Mouse (Mus musculus) spleen, adult 2 months (tissue): ENCODE measurements around the gene H2-DMa. TPM values are rescaled to one million over a fixed set of nuclear protein-coding genes. Genes with fewer than 3 reads are reported as not detected.

Experiments
- DNase-seq, 2 experiments: peaks; one replicate each; pipeline versions ENCODE4 v3.0.0 to v3.0.0-alpha.2; 2012 to 2021; ENCODE audit warnings: low spot score in 2 of 2, low read depth in 1 of 2
- H3K27ac ChIP-seq: fragments of 200-500 bp; 2 replicates; pipeline ENCODE4 v1.5.1; 2012; ENCODE audit warnings: low read length, inconsistent platforms; ENCODE audit not compliant: insufficient read depth
- H3K27me3 ChIP-seq: fragments of 200-500 bp; 2 replicates; pipeline ENCODE4 v1.6.1; 2012; ENCODE audit warnings: mild to moderate bottlenecking, moderate library complexity, low read length, inconsistent platforms; ENCODE audit not compliant: control insufficient read depth, insufficient read depth
- H3K36me3 ChIP-seq: fragments of 200-500 bp; 2 replicates; pipeline ENCODE4 v1.6.1; 2012; ENCODE audit warnings: mild to moderate bottlenecking, low read length, inconsistent platforms; ENCODE audit not compliant: control insufficient read depth, insufficient read depth
- H3K4me1 ChIP-seq: fragments of 200-500 bp; 2 replicates; pipeline ENCODE4 v1.6.1; 2011; ENCODE audit warnings: inconsistent platforms; ENCODE audit not compliant: control insufficient read depth, insufficient read depth, insufficient read length
- H3K4me3 ChIP-seq: fragments of 200-500 bp; 2 replicates; pipeline ENCODE4 v1.5.1; 2011; ENCODE audit warnings: mild to moderate bottlenecking, inconsistent platforms; ENCODE audit not compliant: insufficient read depth, insufficient read length; ENCODE audit errors: extremely low read depth
- CTCF ChIP-seq: fragments of 200-500 bp; IDR thresholded peaks from 2 replicates; pipeline ENCODE4 v1.5.1; 2011; ENCODE audit warnings: mild to moderate bottlenecking, inconsistent platforms; ENCODE audit not compliant: insufficient read depth, insufficient read length, insufficient replicate concordance; ENCODE audit errors: extremely low read depth
- POLR2A ChIP-seq: fragments of 200-500 bp; IDR thresholded peaks from 2 replicates; pipeline ENCODE4 v1.6.1; 2011; ENCODE audit warnings: low read depth, low read length, inconsistent platforms
- WGBS: fragments of 180-500 bp; shearing (Covaris S2); methylation state at CpG from one replicate; pipeline ENCODE4 v1.1.7; 2018; 5-methylcytosine and 5-hydroxymethylcytosine counted together
- polyA plus RNA-seq: library from polyadenylated mRNA; depleted of rRNA; stranded (reverse); fragments of >200 nt; gene quantifications from 2 replicates; pipeline ENCODE4 v1.2.3, GENCODE M21; 2012

H2-DMa gene
- polyA plus RNA-seq, 1 experiment: 302 TPM

DNA sequence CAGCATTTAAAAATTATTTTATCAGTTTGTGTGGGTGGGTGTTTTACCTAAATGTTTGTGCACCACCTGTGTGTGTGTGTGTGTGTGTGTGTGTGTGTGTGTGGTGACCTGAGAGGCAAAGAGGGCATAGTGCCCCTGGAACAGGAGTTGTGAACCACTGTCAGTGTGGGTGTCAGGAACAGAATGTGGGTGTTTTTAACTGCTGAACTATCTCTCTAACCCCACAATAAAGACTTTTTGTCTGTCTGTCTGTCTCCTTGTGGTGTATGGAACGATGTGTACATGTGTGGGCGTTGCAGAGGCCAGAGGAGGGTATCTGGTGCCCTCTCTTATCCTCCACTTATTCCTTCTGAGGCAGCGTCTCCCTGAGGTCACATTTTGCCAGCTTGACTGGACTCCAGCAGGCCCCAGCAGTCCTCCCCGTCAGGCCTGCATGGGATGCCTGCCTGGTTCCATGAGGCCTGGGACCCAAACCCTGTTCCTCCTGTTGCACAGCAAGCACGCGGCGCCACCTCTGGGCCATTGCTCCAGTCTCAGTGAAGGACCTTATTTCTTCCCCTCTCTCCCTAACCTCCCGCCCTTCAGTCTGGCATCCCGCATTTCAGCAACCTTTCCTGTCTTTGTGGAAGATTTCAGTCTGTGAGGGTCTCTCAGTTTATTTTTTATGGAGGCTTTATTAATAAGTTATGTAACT lies 45.0 kb downstream of the H2-DMa start:
- H3K4me1 ChIP-seq: peaks cover 8% of the 10 kb centered on the region; the same call in 1 of the 2 replicates
- WGBS: 51% methylated on average over 9 of the region's 9 CpGs
- H3K27ac ChIP-seq: peak overlapping the region; percentile 59
- H3K36me3 ChIP-seq: peaks cover 13% of the 10 kb centered on the region
- H3K27me3 ChIP-seq: no peaks in the 10 kb centered on the region
- H3K4me3 ChIP-seq: no peak overlapping the region
- peak; percentile 71; the same call in 1 of the 2 replicates for TF ChIP-seq CTCF
- no peak for TF ChIP-seq POLR2A
- peak in 1 of 2 experiments; percentile 70 for DNase-seq

DNA sequence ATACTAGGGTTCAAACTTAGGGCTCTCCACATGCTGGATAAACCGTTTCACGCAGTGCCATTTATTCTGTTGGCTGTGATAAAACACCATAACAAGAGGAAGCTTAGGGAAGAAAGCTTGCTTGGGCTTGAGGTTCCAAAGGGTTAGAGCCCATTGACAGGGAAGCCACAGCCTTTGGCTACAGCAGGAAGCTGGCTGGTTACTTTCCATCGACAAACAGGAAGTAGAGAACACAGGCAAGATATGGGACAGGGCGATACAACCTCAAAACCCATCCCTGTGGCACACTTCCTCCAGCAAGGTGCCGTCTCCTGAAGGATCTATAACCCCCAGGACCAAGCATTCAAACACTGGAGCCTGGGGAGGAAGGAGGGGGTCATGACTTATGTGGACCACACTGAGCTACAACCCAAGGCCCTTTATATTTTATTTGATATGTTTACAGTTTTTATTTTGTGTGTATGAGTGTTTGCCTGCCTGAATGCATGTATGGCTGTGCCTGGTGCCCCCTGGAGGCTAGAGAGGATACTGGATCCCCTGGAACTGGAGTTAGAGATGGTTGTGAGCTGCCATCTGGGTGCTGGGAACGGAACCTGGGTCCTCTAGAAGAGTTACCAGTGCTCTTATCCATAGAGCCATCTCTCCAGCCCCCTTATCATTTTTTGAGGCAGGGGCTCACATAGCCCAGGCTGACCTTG lies 45.8 kb downstream of the H2-DMa start:
- H3K27me3 ChIP-seq: no peaks in the 10 kb centered on the region
- peaks cover 6% of the 10 kb centered on the region for H3K36me3 ChIP-seq
- DNase-seq: no peak
- no peak for TF ChIP-seq POLR2A
- TF ChIP-seq CTCF: no peak
- no peak overlapping the region for H3K4me3 ChIP-seq
- peaks cover 8% of the 10 kb centered on the region; the same call in 1 of the 2 replicates for H3K4me1 ChIP-seq
- 44% methylated on average over 6 of the region's 6 CpGs for WGBS
- no peak overlapping the region for H3K27ac ChIP-seq

DNA sequence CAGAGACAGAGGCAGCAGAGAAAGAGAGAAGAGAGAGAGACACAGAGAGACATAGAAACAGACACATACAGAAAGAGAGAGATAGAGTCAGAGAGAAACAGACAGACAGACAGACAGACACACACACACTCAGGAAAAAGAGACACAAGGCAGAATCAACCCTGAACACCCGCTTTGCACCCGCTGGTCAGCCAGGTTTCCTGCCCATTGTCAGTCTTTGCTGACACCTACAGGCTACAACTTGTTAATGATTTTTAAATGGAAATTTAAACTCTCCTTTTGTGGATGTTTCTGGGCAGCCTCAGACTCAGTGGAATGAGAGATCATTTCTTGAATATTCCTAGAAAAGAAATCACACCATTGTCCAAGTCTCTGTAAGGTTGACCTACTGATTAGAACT lies 49.9 kb downstream of the H2-DMa start:
- Histone ChIP-seq H3K4me1 (peaks cover 12% of the 10 kb centered on the region; the same call in 1 of the 2 replicates), H3K4me3 (no peak overlapping the region), H3K36me3 (0 out of 2 replicates have a peak, but pooled peaks cover 1% of the 10 kb centered on the region), H3K27me3 (no peaks in the 10 kb centered on the region), H3K27ac (no peak overlapping the region)
- TF ChIP-seq CTCF (peak; percentile 68; the same call in 1 of the 2 replicates), POLR2A (no peak)
- peak in 1 of 2 experiments; percentile 39 for DNase-seq
- 0% methylated on average over 2 of the region's 2 CpGs for WGBS

DNA sequence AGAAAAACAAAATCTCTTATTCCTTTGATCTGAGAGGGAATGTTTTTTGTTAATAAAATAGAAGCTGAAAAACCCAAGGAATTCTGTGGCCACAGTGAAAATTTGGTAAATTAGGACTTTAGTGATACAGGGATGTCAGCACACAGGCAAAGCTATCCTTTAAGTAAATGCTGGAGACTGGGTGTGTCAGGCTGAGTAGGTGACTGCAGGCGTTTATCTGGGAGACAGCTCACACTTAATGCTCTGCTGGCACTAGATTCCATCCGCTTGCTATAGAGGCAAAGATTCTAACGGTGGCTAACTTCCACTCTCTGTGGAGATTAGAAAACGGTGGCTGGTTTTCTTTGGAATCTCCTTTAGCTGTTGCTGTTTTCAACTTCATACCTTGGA lies 51.1 kb downstream of the H2-DMa start:
- H3K27me3 ChIP-seq: no peaks in the 10 kb centered on the region
- 6% methylated on average over 4 of the region's 4 CpGs for WGBS
- H3K27ac ChIP-seq: no peak overlapping the region
- TF ChIP-seq POLR2A: no peak
- no peak for TF ChIP-seq CTCF
- peaks cover 11% of the 10 kb centered on the region; the same call in 1 of the 2 replicates for H3K4me1 ChIP-seq
- 0 out of 2 replicates have a peak, but pooled peaks cover 1% of the 10 kb centered on the region for H3K36me3 ChIP-seq
- H3K4me3 ChIP-seq: no peak overlapping the region
- DNase-seq: no peak

DNA sequence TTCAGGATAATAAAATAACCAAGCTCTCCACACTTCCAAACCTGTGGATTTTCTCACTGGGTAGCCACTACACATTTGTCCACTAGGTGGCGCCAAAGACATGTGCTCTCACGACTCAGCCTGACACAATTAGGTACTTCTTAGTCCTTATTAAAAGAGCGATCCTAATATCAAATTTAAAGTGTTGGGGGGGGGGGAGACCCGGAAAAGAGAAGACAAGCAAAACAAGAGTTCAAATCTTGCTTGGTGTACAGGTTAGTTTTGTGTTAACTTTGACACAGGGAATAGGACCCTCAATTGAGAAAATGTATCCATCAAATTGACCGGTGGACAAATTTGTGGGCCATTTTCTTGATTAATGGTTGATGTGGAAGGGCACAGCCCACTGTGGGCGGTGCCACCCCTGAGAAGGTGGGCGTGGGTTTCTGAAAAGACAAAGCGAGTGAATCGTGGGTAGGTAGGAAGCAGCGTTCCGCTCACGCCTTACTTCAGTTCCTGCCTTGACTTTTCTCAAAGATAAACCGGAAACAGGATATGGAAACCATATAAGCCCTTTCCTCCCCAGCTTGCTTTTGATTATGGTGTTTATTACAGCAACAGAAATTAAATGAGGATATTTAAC lies 51.6 kb downstream of the H2-DMa start:
- Histone ChIP-seq H3K27me3 (no peaks in the 10 kb centered on the region), H3K27ac (peak overlapping the region; percentile 94), H3K4me3 (peak overlapping the region; percentile 35; the same call in 1 of the 2 replicates), H3K36me3 (0 out of 2 replicates have a peak, but pooled peaks cover 1% of the 10 kb centered on the region), H3K4me1 (peaks cover 11% of the 10 kb centered on the region; the same call in 1 of the 2 replicates)
- TF ChIP-seq CTCF: peak; percentile 83; the same call in 1 of the 2 replicates
- no peak for TF ChIP-seq POLR2A
- WGBS: 1% methylated on average over 13 of the region's 13 CpGs
- peak; percentile 83 to 93 for DNase-seq

DNA sequence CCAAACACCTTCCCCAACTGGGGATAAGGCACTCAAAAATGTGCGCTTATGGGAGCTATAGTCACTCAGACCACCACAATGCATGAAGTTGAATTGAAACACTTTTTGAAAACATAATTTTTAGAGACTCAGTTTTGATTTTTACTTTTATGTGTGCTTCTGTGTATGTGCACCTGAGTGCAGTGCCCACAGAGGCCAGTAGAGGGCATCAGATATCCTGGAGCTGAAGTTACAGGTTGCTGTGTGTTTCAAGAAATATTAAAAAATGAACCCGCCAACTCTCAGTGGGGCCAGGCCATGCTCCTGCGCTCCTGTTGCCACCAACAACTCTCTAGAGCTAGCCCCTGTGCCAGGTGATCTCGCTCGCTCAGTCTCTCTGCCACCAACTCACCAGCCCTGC lies 53.2 kb downstream of the H2-DMa start:
- TF ChIP-seq POLR2A (no peak), CTCF (no peak)
- no peak overlapping the region for H3K4me3 ChIP-seq
- WGBS: 96% methylated on average over 5 of the region's 5 CpGs
- no peak for DNase-seq
- 0 out of 2 replicates have a peak, but pooled peaks cover 1% of the 10 kb centered on the region for H3K36me3 ChIP-seq
- peaks cover 11% of the 10 kb centered on the region; the same call in 1 of the 2 replicates for H3K4me1 ChIP-seq
- H3K27ac ChIP-seq: 0 out of 2 replicates have a peak overlapping the region, but pooled peaks have one; percentile 94
- no peaks in the 10 kb centered on the region for H3K27me3 ChIP-seq
